Mouse (Mus musculus): Measurements from ENCODE around the gene Usp1. TPM values are rescaled to one million over a fixed set of nuclear protein-coding genes. Genes with fewer than 3 reads are reported as not detected.

The Usp1 gene
- polyA plus RNA-seq (2014; fragmentation: Illumina TruSeq; extraction: RNeasy Lipid Tissue Mini Kit (QIAGEN cat#74804); ENCODE audit: low read depth, low replicate concordance), result 31.0 TPM

DNA sequence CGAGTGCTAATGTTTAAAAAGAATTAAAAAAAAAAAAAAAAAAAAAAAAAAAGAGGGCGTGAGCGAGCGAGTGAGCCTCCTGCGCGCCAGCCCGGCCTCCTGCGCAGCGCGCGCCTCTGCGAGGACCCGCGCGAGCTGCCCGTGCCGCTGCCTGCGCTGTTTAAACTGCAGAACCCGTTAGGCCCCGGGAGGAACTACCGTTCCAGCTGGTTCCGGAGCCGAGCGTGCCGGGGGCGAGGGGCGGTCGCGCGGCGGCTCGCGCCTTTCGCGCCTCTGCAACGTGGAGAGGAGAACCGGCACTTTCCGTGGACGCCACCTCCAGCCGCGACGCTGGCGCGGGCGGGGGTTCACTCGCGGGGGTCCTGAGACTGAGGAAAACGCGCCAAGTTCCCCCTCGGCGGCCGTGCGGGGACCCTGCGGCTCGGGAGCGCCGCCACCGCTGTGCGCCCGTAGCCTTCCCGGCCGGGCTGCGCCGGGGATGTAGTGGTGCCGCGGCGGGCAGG lies at the start of gene Usp1:
TSS of gene Usp1 (plus strand) at position 243 of the 503 bp plus-strand sequence.

Other genes starting within 250 kb of the Usp1 start
- gene L1td1, start 197.1 kb upstream of the Usp1 start, polyA plus RNA-seq (2014; fragmentation: Illumina TruSeq; extraction: RNeasy Lipid Tissue Mini Kit (QIAGEN cat#74804); ENCODE audit: low read depth, low replicate concordance), result not detected
- not detected for gene Kank4, start 106.3 kb upstream of the Usp1 start, polyA plus RNA-seq (2014; fragmentation: Illumina TruSeq; extraction: RNeasy Lipid Tissue Mini Kit (QIAGEN cat#74804); ENCODE audit: low read depth, low replicate concordance)
- not detected for gene I0C0044D17Rik, start 100.0 kb upstream of the Usp1 start, polyA plus RNA-seq (2014; fragmentation: Illumina TruSeq; extraction: RNeasy Lipid Tissue Mini Kit (QIAGEN cat#74804); ENCODE audit: low read depth, low replicate concordance)
- 2,646 TPM for gene Angptl3, start 107.1 kb downstream of the Usp1 start, polyA plus RNA-seq (2014; fragmentation: Illumina TruSeq; extraction: RNeasy Lipid Tissue Mini Kit (QIAGEN cat#74804); ENCODE audit: low read depth, low replicate concordance)
- 37.9 TPM for gene Dock7, start 197.1 kb downstream of the Usp1 start, polyA plus RNA-seq (2014; fragmentation: Illumina TruSeq; extraction: RNeasy Lipid Tissue Mini Kit (QIAGEN cat#74804); ENCODE audit: low read depth, low replicate concordance)